Mouse (Mus musculus): ENCODE measurements around the gene Trub1. TPM values are rescaled to one million over a fixed set of nuclear protein-coding genes. Genes with fewer than 3 reads are reported as not detected.

The Trub1 gene
- polyA plus RNA-seq, 1 experiment = 19.8 TPM

DNA sequence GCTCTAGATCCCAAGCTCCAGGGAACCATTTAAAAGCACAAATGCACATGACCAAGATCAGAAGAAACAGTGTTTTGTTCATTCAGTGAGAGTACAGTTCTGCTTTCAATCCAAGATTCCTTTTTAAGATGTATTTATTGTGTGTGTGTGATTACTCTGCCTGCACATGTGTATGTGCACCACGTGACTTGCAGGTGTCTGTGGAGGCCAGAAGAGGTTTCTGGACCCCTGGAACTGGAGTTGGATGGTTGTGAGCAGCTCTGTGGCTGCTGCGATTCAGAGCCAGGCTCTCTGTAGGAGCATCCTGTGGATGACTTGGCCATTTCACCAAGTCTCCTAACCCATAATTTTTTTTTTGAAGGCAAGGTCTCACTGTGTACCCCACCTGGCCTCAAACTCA, 73.0 kb downstream of the Trub1 start:
- DNase-seq (ENCODE audit: low read depth) = no peak
- no peak for TF ChIP-seq CTCF (IDR thresholded peaks at IDR 0.05; ENCODE audit: borderline replicate concordance, extremely low read depth, insufficient read depth, insufficient read length)
- no peak for TF ChIP-seq POLR2A (IDR thresholded peaks at IDR 0.05; ENCODE audit: borderline replicate concordance, extremely low read depth, insufficient read depth, insufficient read length, poor library complexity, severe bottlenecking)

GRCm38 (mm10) chr19:57530212-57530611, 77.5 kb downstream of the Trub1 start:
- no peak for DNase-seq (ENCODE audit: low read depth)
- TF ChIP-seq POLR2A (IDR thresholded peaks at IDR 0.05; ENCODE audit: borderline replicate concordance, extremely low read depth, insufficient read depth, insufficient read length, poor library complexity, severe bottlenecking) (no peak), CTCF (IDR thresholded peaks at IDR 0.05; ENCODE audit: borderline replicate concordance, extremely low read depth, insufficient read depth, insufficient read length) (no peak)

DNA sequence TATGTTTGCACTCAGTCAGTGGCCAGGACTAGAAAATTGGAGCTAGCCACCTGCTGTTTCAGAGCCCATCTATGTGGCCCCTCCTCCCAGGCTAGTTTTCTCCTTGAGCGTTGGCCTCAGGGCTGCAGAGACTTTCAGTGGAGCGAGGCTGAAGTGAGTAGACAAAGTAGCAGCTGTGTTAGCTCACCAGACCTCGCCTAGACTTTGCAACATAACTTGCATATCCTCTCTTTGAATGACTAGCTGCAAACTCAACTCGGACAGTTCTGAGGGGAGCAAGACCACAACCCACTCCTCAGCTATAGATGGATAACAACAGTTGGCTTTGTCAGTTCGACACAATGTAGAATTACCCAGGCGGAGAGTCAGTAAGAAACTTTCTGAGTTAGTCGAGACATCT, 81.5 kb downstream of the Trub1 start:
- TF ChIP-seq CTCF (IDR thresholded peaks at IDR 0.05; ENCODE audit: borderline replicate concordance, extremely low read depth, insufficient read depth, insufficient read length) = no peak
- no peak for TF ChIP-seq POLR2A (IDR thresholded peaks at IDR 0.05; ENCODE audit: borderline replicate concordance, extremely low read depth, insufficient read depth, insufficient read length, poor library complexity, severe bottlenecking)
- DNase-seq (ENCODE audit: low read depth) = no peak

- DNase-seq (ENCODE audit: low read depth) = peak; percentile 75
- TF ChIP-seq POLR2A (IDR thresholded peaks at IDR 0.05; ENCODE audit: borderline replicate concordance, extremely low read depth, insufficient read depth, insufficient read length, poor library complexity, severe bottlenecking) (no peak), CTCF (IDR thresholded peaks at IDR 0.05; ENCODE audit: borderline replicate concordance, extremely low read depth, insufficient read depth, insufficient read length) (no peak)
These were observed 83.8 kb downstream of the Trub1 start for GRCm38 (mm10) chr19:57536512-57536911.

DNA sequence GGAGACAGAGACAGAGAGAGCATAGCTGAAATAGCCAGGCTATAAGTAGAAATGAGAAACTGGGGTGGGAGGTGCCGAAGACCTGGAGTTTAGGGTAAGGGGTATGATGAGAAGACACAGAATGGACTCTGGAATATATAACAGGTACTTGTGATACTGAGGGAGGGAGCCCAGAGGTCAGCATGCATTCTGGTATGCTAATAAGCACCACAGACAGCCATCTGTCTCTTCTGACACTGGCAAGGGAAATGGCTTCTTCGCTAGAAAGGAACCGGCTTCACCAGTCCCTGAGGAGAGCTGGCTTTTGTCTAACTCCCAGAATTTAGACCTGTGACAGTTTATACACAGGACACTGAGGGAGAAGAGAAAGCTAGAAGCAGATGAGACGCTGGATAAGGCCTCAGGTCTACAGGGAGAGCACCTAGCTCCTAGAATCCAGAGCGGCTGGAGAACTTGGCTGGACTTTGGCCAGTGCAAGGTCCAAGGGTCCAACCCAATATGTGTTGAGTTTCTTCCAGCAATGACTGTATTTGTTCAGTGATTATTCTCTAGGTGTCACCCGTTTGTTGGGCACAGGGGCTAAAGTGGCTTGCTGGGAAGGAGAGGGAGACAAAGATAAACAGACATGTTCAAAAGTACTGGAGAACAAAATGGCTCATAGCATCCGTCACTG, 84.9 kb downstream of the Trub1 start:
- no peak for TF ChIP-seq POLR2A (IDR thresholded peaks at IDR 0.05; ENCODE audit: borderline replicate concordance, extremely low read depth, insufficient read depth, insufficient read length, poor library complexity, severe bottlenecking)
- TF ChIP-seq CTCF (IDR thresholded peaks at IDR 0.05; ENCODE audit: borderline replicate concordance, extremely low read depth, insufficient read depth, insufficient read length) = no peak
- peak; percentile 59 for DNase-seq (ENCODE audit: low read depth)

- TF ChIP-seq CTCF (IDR thresholded peaks at IDR 0.05; ENCODE audit: borderline replicate concordance, extremely low read depth, insufficient read depth, insufficient read length) (no peak), POLR2A (IDR thresholded peaks at IDR 0.05; ENCODE audit: borderline replicate concordance, extremely low read depth, insufficient read depth, insufficient read length, poor library complexity, severe bottlenecking) (no peak)
- DNase-seq (ENCODE audit: low read depth) = peak; percentile 24
These were observed 87.4 kb downstream of the Trub1 start for GRCm38 (mm10) chr19:57540118-57540517.

Other genes with a start within 250 kb of the Trub1 start
- gene Ablim1, start 138.0 kb upstream of the Trub1 start, polyA plus RNA-seq (2012; rRNA removed) = 19.3 and 40.7 TPM in 2 replicates
- 18.2 and 21.6 TPM in 2 replicates for gene Fam160b1, start 92.2 kb upstream of the Trub1 start, polyA plus RNA-seq (2012; rRNA removed)
- 19.6 and 31.4 TPM in 2 replicates for gene Atrnl1, start 158.1 kb downstream of the Trub1 start, polyA plus RNA-seq (2012; rRNA removed)